Mouse (Mus musculus) induced T-regulatory cell, adult 2 months (primary cell): Measurements from ENCODE around the gene Tdp2.

Experiments
- DNase-seq: peaks from one replicate; pipeline ENCODE4 v3.0.0-alpha.2; 2012; ENCODE audit warnings: low read depth

Gene Tdp2

GRCm38 (mm10) chr13:24831353-24832130 is at the start of gene Tdp2, which contains the start of gene Acot13:
Tdp2 (plus strand) TSS chr13:24831679.
Acot13 (minus strand) TSS chr13:24831540.
- DNase-seq = peak; percentile 99

- DNase-seq = no peak
These were observed 49.6 kb upstream of the Tdp2 start for GRCm38 (mm10) chr13:24781916-24782315.

- peak; percentile 91 for DNase-seq
These were observed 45.4 kb upstream of the Tdp2 start for GRCm38 (mm10) chr13:24786014-24786490.

GRCm38 (mm10) chr13:24787477-24787876 is 44.0 kb upstream of the Tdp2 start:
- no peak for DNase-seq

DNA sequence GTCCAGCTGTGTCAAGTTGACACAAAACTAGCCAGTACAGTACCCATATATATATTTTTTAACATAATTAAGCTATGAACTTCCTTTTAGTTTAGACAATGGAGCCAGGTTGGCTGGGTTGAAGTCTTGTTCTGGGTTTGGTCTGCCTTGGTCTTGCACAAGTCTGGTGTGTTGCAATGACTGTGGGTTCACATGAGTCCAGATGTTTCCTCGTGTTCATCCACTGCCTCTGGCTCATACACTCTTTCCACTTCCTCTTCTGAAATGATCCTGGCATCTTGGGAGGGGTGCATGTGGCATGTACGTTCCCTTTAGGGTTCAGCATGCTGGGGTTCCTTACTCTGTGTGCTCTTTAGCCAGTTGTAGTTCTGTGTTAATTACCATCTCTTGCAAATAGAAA is 40.1 kb upstream of the Tdp2 start:
- DNase-seq = no peak

- DNase-seq = no peak
These were observed 39.0 kb upstream of the Tdp2 start for GRCm38 (mm10) chr13:24792411-24793045.

- DNase-seq = peak; percentile 59
These were observed 32.8 kb upstream of the Tdp2 start for GRCm38 (mm10) chr13:24798686-24799085.

DNA sequence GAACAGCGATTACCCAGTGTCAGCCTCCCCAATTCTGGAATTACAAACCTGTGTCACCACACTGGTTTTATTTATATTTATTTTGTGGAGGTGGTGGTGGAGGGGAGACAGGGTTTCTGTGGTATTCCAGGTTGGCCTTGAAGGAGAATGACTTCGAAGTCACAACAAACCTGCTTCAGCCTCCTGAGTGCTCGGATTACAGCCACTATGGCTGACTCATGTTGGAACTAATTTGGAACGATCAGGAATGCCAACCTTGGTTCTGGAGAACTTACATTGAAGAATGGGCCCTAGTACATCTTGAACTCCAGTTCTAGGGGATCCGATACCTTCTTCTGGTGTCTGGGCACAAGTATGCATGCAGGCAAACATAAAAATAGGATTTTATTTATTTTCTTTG is 32.1 kb upstream of the Tdp2 start:
- no peak for DNase-seq

DNA sequence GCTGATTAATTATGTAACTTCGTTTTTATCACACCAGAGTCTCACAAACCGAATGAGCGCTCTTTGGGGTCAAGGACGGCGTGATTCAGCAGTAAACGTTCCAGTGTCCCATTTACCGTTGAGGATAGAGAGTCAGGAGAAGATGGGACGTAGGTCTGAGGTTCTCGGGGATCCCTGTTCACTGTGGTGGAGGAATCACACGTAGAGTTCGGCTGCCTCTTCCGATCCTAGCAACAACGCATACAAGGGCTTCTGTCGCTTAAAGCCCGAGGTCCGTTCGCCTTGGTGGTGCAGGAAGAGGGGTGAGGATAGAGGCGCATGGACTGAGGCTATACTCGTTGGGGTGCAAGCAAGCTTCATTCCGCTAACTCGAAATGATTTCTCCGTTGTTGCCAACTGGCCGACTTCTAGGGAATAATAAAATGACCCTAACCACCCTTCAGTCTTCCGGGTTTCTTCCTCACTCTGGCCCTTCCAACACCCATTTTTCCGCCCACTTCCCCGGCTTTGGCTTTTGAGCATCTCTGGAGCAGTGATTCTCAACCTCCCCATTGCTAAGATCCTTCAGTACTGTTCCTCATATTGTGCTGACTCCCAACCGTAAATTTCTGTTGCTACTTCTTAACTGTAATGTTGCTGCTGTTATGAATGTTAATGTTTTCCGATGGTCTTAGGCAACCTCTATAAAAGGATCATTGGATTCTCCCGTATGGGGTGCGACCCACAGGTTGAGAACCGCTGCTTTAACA is 31.4 kb upstream of the Tdp2 start:
- DNase-seq = peak; percentile 74

DNA sequence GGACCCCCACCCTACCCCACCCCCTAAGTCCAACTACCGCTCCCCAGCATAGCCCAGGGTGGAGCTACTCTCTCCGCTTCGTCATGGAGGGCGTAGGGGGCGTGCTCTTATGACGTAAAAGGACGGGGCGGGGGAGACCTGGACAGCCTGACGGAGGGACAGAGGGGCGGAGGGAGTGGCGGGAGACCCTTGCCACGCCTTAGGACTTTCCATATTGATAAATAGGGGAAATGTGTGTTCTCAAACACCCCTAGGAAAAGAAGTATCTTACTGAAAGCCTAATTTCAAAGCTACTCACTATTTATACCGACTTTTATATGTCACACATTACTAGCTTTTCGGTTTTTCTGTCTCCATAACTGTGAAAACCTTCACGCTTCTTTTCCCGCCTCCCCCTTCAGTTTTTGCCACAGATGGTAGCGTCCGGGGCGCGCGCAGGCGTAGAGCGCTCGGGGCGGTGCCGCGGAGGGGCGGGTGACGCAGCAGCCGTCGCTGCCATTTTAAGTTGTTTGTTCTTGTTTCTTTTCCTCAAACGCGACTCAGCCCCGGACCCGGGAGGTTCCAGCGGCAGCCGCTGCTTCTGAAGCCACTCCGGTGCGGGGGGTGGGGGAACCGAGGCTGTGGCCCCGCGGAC is 30.7 kb upstream of the Tdp2 start:
- DNase-seq = peak; percentile 99

- DNase-seq = no peak
These were observed 30.1 kb upstream of the Tdp2 start, which contains the start of gene BC005537 for GRCm38 (mm10) chr13:24801308-24801921. BC005537 (plus strand) TSS chr13:24801657.

- DNase-seq = peak; percentile 68
These were observed 29.3 kb upstream of the Tdp2 start for GRCm38 (mm10) chr13:24802131-24802691.

- peak; percentile 50 for DNase-seq
These were observed 28.3 kb upstream of the Tdp2 start for GRCm38 (mm10) chr13:24803196-24803595.

- DNase-seq = no peak
These were observed 25.4 kb upstream of the Tdp2 start for GRCm38 (mm10) chr13:24806079-24806478.

GRCm38 (mm10) chr13:24812521-24812920 is 19.0 kb upstream of the Tdp2 start:
- DNase-seq = no peak

GRCm38 (mm10) chr13:24814616-24815015 is 16.9 kb upstream of the Tdp2 start:
- no peak for DNase-seq

GRCm38 (mm10) chr13:24816125-24817092 is 15.1 kb upstream of the Tdp2 start:
- DNase-seq = no peak

DNA sequence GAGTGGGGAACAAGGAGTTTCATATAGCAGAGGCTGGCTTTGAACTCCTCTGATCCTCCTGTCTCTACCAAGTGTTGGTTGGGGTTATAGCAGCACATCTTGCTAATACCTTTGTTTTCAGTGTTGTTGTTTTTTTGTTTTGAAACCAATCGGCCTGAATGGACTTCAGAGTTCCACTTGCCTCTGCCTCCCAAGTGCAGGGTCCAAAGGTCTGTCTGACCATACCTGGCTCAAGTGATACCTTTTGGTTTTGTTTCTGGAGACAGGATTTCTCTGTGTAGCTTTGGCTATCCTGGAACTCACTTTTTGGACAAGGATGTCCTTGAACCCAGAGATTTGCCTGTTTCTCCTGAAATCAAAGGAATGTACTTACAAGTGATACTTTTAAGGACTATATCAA is 11.5 kb upstream of the Tdp2 start:
- DNase-seq = no peak

- DNase-seq = no peak
These were observed 8.7 kb upstream of the Tdp2 start for GRCm38 (mm10) chr13:24822663-24823343.
